ENCODE assay signal across 9 mouse cellular contexts in the genomic region with DNA sequence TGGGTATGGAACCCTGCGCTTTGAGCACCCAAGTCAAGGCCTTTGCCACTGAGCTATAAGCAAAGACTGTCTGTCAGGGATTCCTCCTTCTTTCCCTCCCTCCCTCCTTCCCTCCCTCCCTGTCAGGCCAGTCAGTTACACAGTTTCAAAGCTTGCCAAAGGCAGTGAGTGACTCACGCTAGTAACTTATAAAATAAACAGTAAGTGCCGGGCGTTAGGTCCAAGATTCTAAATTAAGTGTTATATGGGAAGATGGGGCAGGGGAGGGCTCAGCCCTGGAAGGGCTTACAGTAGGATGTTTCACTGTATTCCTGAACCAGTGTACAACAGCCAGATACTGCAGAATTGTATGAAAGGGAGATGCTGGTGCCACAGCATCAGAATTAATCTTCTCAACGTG. TPM values are rescaled to one million over a fixed set of nuclear protein-coding genes. Genes with fewer than 3 reads are reported as not detected.
A peak's percentile ranks its signal among the peaks of the same experiment; 100 is the strongest.
DNase-seq lines count a peak whose midpoint lies in the region; ATAC-seq and TF ChIP-seq lines count a peak whose summit lies in the region.
"Had no signal": no experiment of that assay in that cellular context is flagged by ENCODE, and none has a peak within 500 bp of the region (broad histone marks: within the 10 kb centered on the region; RNA-seq: fewer than 3 reads in every experiment).

No protein-coding gene starts in this region.

- no peak for TF ChIP-seq CTCF in gastrocnemius, adult 2 months (IDR thresholded peaks at IDR 0.05)

- 44% methylated on average over 5 of the region's 5 CpGs for WGBS in heart, embryonic 15.5 days

- 0 out of 2 replicates have a peak overlapping the region, but pooled peaks have one; percentile 1 for H3K9ac ChIP-seq in heart, embryonic 15.5 days

- H3K27me3 ChIP-seq in heart, embryonic 15.5 days = 0 out of 2 replicates have a peak, but pooled peaks cover 6% of the 10 kb centered on the region

- no peak for ATAC-seq in heart, embryonic 15.5 days (replicated peaks; ENCODE audit: insufficient number of reproducible peaks, insufficient read depth, low FRiP score, low read depth)

- intact Hi-C loops in gastrocnemius, adult 2 months (cut with DNase I) = loop anchor here (5.0 kb wide), 2 partner anchors 39 to 79 kb away; no protein-coding TSS in a partner anchor

- peak overlapping the region; percentile 96 for H3K27ac ChIP-seq in gastrocnemius, adult 2 months
- no peak overlapping the region for H3K27ac ChIP-seq in heart, embryonic 15.5 days

- no peaks in the 10 kb centered on the region for H3K36me3 ChIP-seq in heart, embryonic 15.5 days

- peaks cover 16% of the 10 kb centered on the region; the same call in 1 of the 2 replicates for H3K4me1 ChIP-seq in heart, embryonic 15.5 days (replicated peaks)

- H3K4me2 ChIP-seq in heart, embryonic 15.5 days = peak overlapping the region; percentile 79

- H3K4me3 ChIP-seq in gastrocnemius, adult 2 months = peak overlapping the region; percentile 72
- peak overlapping the region; percentile 73 for H3K4me3 ChIP-seq in heart, embryonic 15.5 days

- DNase-seq in gastrocnemius, adult 2 months = no peak
- DNase-seq in gastrocnemius, postnatal 25 days = no peak
- DNase-seq in Muller cell, postnatal 12 days (ENCODE audit: inconsistent ontology term) = peak; percentile 67
- peak; percentile 41 for DNase-seq in lung, postnatal 25 days (ENCODE audit: low spot score)
- DNase-seq in layer of hippocampus, adult 18-20 months (ENCODE audit: low spot score in 2 of 2) = no peak
- DNase-seq in cerebellum, postnatal 4 days (ENCODE audit: low spot score in 2 of 2) = no peak
- no peak for DNase-seq in ovary, adult 18-20 months (ENCODE audit: low spot score)
- DNase-seq: gastrocnemius, postnatal 10 days had no signal

- no peaks in the 10 kb centered on the region for H3K9me3 ChIP-seq in heart, embryonic 15.5 days (replicated peaks)

RNA-seq across cellular contexts. Expression of a gene that starts 2.8 kb away (rescaled TPM):
- total RNA-seq in gastrocnemius, adult 2 months (2021) = 10 to 100 TPM; 21.5 to 32.7 TPM
- 10 to 100 TPM; 22.4 to 28.0 TPM for total RNA-seq in gastrocnemius, postnatal 25 days (2021)
- 15.8 and 16.5 TPM in 2 replicates for polyA plus RNA-seq in heart, embryonic 15.5 days (2015; fragmentation: Nextera tagmentation; extraction: Ambion mirVana)
- total RNA-seq in layer of hippocampus, adult 18-20 months (2021) = 10 to 100 TPM; 21.9 to 22.7 TPM

Comparison
In these comparisons a context has a peak if more than half of its experiments do, and no peak if none do; other contexts are left out.
1. DNase-seq: peak in Muller cell, postnatal 12 days (single experiment) and lung, postnatal 25 days (single experiment); none in gastrocnemius, adult 2 months (single experiment), gastrocnemius, postnatal 25 days (single experiment), layer of hippocampus, adult 18-20 months (0 of 2), cerebellum, postnatal 4 days (0 of 2) and ovary, adult 18-20 months (single experiment).